Mouse (Mus musculus) kidney, adult 8-10 months (tissue): Measurements from ENCODE around the gene Crhbp.

Experiments used
- DNase-seq, 2 experiments: peaks; one replicate each; pipeline ENCODE4 v3.0.0; 2022

Gene Crhbp

DNA sequence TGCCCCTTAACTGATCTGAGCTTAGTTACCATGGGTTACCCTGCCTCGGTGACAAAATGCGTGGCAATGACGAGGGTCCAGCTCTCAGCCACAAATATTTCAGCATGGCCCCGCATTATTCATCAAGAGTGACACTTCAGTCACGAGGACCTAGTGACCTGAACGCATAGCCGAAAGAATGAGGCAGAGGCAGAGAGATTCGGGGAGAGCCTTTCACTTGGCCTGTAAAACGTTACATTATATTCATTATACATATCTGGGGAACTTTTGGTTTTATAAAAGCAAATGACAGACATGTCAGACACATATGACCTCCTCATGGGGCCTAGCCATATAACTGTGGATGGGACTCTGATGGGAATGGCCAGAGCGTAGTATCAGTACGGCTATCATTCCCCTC lies at the start of gene Crhbp:
Gene Crhbp, minus strand, starts transcription at position 101 of the 400 bp plus-strand sequence.
- DNase-seq, result no peak

DNA sequence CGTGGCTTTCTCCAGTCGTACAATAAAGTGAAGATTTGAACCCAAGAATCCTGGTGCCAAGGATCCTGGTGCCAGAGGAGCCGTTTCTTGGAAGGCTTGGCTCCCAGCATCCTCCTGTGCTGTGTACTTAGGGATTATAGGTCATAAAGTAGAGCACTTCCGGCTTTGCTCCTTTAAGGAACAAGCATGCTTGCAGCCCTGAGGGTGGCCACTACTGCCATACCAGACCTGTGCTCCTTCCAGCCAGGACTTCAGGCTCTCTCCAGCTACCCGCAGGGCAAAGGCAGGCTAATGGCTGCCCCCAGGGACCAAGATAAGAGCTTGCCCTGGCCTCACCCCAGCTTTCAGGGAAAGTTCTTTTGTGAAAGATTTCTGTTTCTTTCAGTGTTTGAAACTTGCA lies 48.6 kb upstream of the Crhbp start:
- no peak for DNase-seq

DNA sequence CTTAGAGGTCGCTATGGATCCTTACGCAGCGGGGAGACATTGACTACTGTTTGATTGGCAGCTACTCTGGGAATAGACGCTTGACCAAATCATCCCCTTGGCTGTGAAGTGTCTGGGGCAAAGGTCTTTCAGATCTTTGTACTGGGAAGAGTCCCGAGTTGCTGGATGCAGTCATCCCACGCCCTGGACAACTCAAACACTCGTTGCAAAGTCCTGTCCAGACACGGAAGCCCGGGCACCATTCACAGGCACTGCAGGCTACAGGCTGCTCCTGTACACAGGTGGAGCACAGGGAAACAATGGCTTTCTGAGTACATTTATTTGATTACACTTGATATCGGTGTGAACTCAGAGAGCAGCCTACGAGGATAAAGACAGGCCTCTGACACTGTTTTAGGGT lies 46.6 kb upstream of the Crhbp start:
- peak; percentile 25 to 37 for DNase-seq

- no peak for DNase-seq
Observed at GRCm38 (mm10) chr13:95484664-95485063, 39.9 kb upstream of the Crhbp start.

DNA sequence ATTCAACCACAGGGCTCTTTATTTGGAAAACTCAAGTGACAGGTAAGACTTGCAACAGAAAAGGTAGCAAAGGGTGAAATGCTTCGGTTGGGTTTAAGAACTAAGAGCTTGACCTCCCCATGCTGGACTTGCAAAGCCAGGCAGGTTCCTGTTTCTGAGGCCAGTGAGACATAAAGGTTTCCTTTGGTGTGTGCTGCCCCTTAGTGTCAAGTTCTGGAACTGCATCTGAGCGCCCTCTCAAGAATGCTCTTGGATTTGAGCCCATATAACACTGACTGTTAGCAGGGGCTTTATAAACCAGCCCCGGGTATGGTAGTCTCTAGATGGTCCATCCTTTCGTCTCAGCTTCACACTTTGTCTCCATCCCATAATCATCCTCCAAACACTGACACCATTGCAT lies 36.7 kb upstream of the Crhbp start:
- DNase-seq, result peak; percentile 56 to 84

DNA sequence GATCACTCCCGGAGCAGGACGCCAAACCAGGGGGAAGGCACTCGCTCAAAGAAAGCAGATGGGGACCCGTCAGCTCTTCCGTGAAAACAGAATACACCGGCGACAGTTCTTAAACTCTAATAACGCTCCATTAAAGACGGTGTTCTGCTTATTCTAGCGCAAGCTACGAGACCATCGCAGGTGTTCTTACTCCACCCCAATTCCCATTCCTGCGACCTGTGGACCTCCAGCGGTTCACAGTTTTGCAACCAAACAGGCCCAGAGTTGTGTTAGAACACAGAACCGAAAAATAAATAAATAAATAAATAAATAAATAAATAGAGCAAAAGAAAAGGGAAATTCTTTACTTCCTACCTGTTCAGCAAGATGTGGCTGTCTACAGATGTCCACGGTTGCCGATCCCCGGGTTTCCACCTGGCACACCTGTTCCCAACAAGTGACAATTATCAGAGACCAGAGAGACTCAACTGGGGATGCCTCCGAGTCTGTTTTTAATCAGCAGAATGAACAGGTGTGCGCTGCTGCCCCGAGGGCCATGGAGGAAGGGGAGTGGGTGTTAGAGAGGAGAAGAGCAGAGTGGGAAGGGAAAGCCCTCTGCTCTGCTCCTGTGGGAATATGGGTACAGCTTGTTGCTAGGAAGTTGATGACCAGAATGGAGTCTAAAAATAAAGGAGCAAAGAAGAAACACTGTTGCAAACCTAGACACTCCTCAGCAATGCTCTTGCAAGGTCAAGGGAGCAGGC lies 34.1 kb upstream of the Crhbp start, which contains the start of gene S100z:
Gene S100z, minus strand, starts transcription at position 51 of the 743 bp plus-strand sequence.
- no peak for DNase-seq

DNA sequence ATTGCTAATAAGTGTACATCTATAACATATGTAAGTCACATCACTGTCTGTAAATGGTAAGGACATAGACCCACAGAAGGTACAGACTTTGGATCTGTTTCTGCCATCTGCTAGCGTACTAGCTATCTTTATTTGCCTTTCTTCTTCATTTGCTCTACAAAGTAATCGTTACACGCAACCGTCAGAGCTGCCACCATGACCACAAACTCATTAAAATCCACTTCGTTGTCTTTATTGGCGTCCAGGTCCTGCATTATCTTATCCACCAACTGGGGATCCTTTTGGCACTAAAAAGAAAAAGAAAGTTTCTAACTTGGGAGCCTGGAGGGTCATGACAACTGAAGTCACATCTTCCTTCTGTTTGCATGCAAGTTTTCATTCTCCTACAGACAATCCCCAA lies 32.4 kb upstream of the Crhbp start:
- no peak for DNase-seq

DNA sequence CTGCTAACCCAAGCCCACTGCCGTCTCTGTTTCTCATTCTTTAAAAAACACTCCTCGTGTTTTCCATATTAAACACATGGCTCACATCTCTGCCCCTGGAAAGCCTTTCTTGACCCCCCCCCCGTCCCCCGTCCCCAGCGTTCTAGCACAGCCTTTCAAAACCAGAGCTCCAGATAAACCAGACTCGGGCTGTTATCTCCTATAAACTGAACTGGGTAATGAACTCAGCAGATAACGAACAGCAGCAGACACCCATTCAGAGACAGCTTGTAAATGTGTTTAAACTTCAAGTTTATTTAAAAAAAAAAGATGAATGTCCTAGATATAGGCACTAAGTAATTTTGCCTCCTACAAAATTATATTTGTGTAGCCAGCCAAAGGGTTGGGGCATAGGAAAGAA lies 30.4 kb upstream of the Crhbp start:
- DNase-seq, result no peak

DNA sequence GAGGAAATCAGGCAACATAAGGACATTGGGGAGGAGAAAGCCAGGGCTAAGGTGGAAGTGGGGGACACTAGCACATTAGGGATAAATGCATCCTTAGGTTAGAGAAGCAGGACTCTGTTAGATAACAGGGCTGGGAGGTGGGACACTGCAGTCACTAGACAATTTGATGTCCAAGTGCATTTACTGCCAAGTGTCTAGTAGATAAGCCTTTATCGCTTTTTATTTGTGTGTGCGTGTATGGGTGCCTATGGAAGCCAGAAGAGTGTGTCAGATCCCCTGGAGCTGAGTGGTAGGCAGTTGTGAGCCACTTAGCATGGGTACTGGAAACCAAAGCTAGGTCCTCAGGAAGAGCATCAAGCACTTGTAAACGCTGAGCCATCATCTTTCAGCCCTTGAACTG lies 29.6 kb upstream of the Crhbp start:
- no peak for DNase-seq

DNA sequence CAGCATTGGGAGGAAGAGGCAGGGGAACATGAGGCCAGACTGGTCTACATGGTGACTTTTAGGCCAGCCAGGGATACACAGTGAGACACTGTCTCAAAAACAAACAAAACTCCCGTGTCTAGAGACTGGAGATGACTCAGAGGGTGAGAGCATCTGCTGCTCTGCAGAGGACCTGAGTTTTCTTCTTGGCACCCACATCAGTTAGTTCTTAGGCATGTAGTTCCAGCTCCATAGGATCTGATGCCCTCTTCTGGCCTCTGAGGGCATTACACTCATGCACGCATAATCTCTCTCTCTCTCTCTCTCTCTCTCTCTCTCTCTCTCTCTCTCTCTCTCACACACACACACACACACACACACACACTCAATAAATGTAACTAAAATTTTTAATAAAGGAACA lies 26.2 kb upstream of the Crhbp start:
- DNase-seq, result no peak

DNA sequence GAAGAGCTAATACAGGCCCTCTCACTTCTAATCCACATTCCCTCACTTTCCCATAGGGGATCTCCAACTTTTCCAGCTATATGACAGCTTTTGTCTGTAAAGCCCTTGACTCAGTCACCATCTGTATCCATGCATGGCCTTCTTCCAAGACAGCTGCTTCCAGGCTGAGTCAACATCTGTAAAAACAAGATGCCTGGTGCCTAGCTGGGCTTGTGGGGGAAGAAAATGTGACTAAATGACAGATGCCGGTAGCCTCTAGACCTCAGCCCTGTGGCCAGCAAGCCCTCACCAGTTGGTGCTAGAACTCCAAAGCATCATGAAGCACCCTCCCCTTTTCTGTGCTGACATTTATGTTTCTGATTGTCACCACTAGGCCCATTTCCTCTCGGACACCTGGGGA lies 6.8 kb upstream of the Crhbp start:
- DNase-seq, result no peak

- no peak for DNase-seq
Observed at GRCm38 (mm10) chr13:95450636-95451210, 6.0 kb upstream of the Crhbp start.

GRCm38 (mm10) chr13:95449730-95450129 lies 5.0 kb upstream of the Crhbp start:
- DNase-seq, result no peak

DNA sequence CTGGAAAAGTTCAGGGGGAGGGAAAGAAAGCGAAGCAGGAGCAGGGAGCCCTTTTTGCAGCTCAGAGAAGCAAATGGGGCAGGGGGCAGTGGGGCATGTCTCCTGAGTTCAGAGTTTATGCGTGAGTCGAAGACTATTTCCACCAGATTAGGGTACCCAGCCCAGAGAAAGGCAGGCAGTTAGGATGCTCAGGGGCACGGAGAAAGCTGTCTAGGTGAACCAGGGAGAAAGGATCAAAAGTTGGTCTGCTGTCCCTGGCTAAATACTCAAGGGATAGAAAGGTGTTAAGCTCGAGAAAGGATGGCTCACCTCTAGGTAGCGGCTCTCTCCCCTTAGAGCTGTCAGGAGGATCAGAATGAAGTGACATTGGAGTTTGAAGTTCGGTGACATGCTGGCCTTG lies 433 bp downstream of the Crhbp start:
- DNase-seq, result no peak

GRCm38 (mm10) chr13:95443376-95444233 lies 1.1 kb downstream of the Crhbp start:
- no peak for DNase-seq

- peak; percentile 23 to 38 for DNase-seq
Observed at GRCm38 (mm10) chr13:95442901-95443300, 1.8 kb downstream of the Crhbp start.

GRCm38 (mm10) chr13:95439569-95439968 lies 5.2 kb downstream of the Crhbp start:
- DNase-seq, result no peak

GRCm38 (mm10) chr13:95431760-95432159 lies 13.0 kb downstream of the Crhbp start:
- DNase-seq, result no peak

DNA sequence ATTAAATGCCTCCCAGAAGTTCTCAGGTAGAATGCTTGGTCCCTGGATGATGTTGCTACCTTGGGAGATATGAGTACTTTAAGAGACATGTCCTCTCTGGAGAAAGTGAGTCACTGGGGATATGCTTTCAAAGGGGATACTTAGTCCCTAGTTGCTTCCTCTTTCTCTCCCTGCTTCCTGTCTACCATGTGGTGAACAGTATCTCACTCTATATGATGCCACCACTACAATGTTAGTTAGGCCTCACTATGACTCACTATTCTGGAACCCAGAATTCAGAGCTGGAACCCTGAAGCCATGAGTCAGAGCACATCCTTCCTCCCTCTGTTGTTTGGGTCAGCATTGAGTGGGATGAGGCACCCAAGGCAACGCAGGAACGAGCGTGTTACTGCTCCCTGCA lies 17.2 kb downstream of the Crhbp start:
- no peak for DNase-seq

- DNase-seq, result no peak
Observed at GRCm38 (mm10) chr13:95426421-95426820, 18.3 kb downstream of the Crhbp start.

GRCm38 (mm10) chr13:95425484-95425883 lies 19.2 kb downstream of the Crhbp start:
- no peak for DNase-seq

DNA sequence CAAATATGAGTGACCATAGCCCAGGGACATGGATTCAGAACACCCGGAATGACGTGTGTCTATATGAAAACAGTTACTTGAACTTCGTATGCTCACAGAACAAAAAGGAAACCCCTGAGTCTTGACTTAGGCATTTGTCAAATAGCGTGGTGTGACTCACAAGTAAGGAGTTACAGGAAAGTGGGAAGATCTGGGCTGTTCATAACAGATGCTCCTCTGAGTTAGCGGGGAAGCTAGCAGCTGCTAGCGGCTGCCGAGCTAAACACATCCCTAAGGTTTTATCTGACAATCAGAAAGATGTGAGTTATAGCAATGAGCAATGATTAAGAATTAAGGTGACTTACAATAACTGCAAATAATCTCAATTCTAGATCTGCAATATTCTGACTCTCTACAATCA lies 19.8 kb downstream of the Crhbp start:
- DNase-seq, result no peak

- DNase-seq, result no peak
Observed at GRCm38 (mm10) chr13:95419204-95419749, 25.4 kb downstream of the Crhbp start.
